Mouse (Mus musculus): ENCODE results near the gene Atl1.

DNA sequence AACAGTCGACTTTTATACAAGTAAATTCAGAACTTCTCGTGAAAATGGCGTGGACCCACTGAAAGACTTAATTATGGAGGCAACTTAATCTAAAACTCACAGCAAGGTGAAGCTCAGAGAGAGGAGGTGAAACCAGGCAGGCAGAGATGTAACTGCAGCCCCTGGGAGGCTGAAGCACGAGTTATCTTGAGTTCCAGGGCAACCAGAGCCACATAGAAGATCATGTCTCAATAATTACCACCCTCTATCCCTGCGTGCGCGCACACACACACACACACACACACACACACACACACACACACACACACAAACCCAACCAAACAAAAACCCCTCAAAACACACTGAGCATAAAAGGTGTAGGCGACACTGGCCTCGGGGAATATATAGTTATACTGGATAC is 45.9 kb upstream of the Atl1 start:
- TF ChIP-seq CTCF (conservative IDR thresholded peaks at IDR 0.05; ENCODE audit: insufficient read depth, insufficient read length, low read depth, low read length) (no peak), POLR2A (IDR thresholded peaks at IDR 0.05; ENCODE audit: low read depth, low read length) (no peak)

Data from kidney, adult 2 months (tissue).